Mouse (Mus musculus) CH12.LX (cell line): ENCODE measurements at regions not wholly inside any gene's neighbourhood (a gene's known extent, or its start where the extent isn't known, plus 50 kb on each side); places are given as distances from the start of the nearest gene placed in this dataset.

Experiments
- DNase-seq: peaks from one replicate; pipeline ENCODE4 v3.0.0-alpha.2; 2013; ENCODE audit errors: extremely low read depth
- H3K27ac ChIP-seq: 2 replicates; pipeline ENCODE4 v1.5.1; 2012; ENCODE audit warnings: low read depth, mild to moderate bottlenecking, control low read depth, moderate library complexity; ENCODE audit not compliant: insufficient read depth
- H3K27me3 ChIP-seq: replicated peaks from 2 replicates; pipeline ENCODE3; 2012; ENCODE audit warnings: inconsistent platforms
- H3K36me3 ChIP-seq, 2 experiments: replicated peaks in 1 of 2; 2 replicates each; pipeline versions ENCODE3 to v1.6.1; 2012; ENCODE audit warnings: inconsistent platforms in 1 of 2, low read length in 1 of 2, mild to moderate bottlenecking in 1 of 2, mixed read lengths in 1 of 2, moderate library complexity in 1 of 2; ENCODE audit not compliant: control insufficient read depth in 1 of 2, insufficient read depth in 1 of 2
- H3K4me1 ChIP-seq, 2 experiments: 2 replicates each; pipeline ENCODE4 v1.6.1; 2012; ENCODE audit warnings: inconsistent platforms in 1 of 2, moderate library complexity in 1 of 2; ENCODE audit not compliant: insufficient read depth in 2 of 2, control insufficient read depth in 1 of 2
- H3K4me2 ChIP-seq: 2 replicates; pipeline ENCODE4 v1.6.1; 2012; ENCODE audit warnings: low read depth, mild to moderate bottlenecking, control low read depth; ENCODE audit not compliant: poor library complexity, insufficient read depth, severe bottlenecking
- H3K4me3 ChIP-seq, 3 experiments: fragments of 150-350 bp in 1 of 3; sonication (generic) in 1 of 3; replicated peaks in 1 of 3; 2 replicates each; pipeline versions ENCODE3 to v1.5.1; 2011 to 2012; ENCODE audit warnings: low read depth in 2 of 3, low read length in 2 of 3, mild to moderate bottlenecking in 2 of 3, moderate library complexity in 2 of 3, control low read depth in 1 of 3, improper control_type of control experiment in 1 of 3, inconsistent platforms in 1 of 3, mixed read lengths in 1 of 3; ENCODE audit not compliant: poor library complexity in 1 of 3
- H3K79me2 ChIP-seq: replicated peaks from 2 replicates; pipeline ENCODE4 v1.6.1; 2012; ENCODE audit warnings: mild to moderate bottlenecking, moderate library complexity; ENCODE audit not compliant: control insufficient read depth, poor library complexity, insufficient read depth, severe bottlenecking; ENCODE audit errors: extremely low read depth
- H3K9ac ChIP-seq: 2 replicates; pipeline ENCODE4 v1.6.1; 2012; ENCODE audit warnings: low read depth, mild to moderate bottlenecking, control low read depth, moderate library complexity; ENCODE audit not compliant: insufficient read depth
- H3K9me3 ChIP-seq: replicated peaks from 2 replicates; pipeline ENCODE3; 2012; ENCODE audit warnings: low read length, inconsistent platforms, mixed read lengths
- CHD1 ChIP-seq: IDR thresholded peaks from 2 replicates; pipeline ENCODE4 v1.6.1; 2012; ENCODE audit warnings: low read depth, low read length, improper control_type of control experiment, inconsistent platforms
- CHD2 ChIP-seq: IDR thresholded peaks from 2 replicates; pipeline ENCODE4 v1.6.1; 2011; ENCODE audit warnings: low read length, improper control_type of control experiment
- CTCF ChIP-seq, 2 experiments: IDR thresholded peaks in 1 of 2; conservative IDR thresholded peaks in 1 of 2; 2 replicates each; pipeline ENCODE4 v1.5.1; 2011 to 2012; ENCODE audit warnings: low read depth in 2 of 2, low read length in 2 of 2, improper control_type of control experiment in 1 of 2, inconsistent platforms in 1 of 2, mild to moderate bottlenecking in 1 of 2, moderate library complexity in 1 of 2
- ELF1 ChIP-seq: IDR thresholded peaks from 2 replicates; pipeline ENCODE4 v1.6.1; 2014; ENCODE audit warnings: low read depth, mild to moderate bottlenecking, inconsistent platforms, low read length, improper control_type of control experiment
- EP300 ChIP-seq: IDR thresholded peaks from 2 replicates; pipeline ENCODE4 v1.6.1; 2011; ENCODE audit warnings: low read length, improper control_type of control experiment
- HCFC1 ChIP-seq: IDR thresholded peaks from 2 replicates; pipeline ENCODE4 v1.6.1; 2012; ENCODE audit warnings: low read depth, mild to moderate bottlenecking, inconsistent platforms, low read length, improper control_type of control experiment
- JUND ChIP-seq: conservative IDR thresholded peaks from 2 replicates; pipeline ENCODE4 v1.6.1; 2011; ENCODE audit warnings: low read depth, low read length, improper control_type of control experiment
- KAT2A ChIP-seq: IDR thresholded peaks from 2 replicates; pipeline ENCODE4 v1.6.1; 2012; ENCODE audit warnings: low read length, improper control_type of control experiment, inconsistent platforms; ENCODE audit not compliant: insufficient replicate concordance
- MAFK ChIP-seq: IDR thresholded peaks from 2 replicates; pipeline ENCODE4 v1.6.1; 2011; ENCODE audit warnings: low read length, improper control_type of control experiment; ENCODE audit not compliant: insufficient replicate concordance
- MAX ChIP-seq: IDR thresholded peaks from 2 replicates; pipeline ENCODE4 v1.6.1; 2011; ENCODE audit warnings: low read length, improper control_type of control experiment
- MAZ ChIP-seq: IDR thresholded peaks from 2 replicates; pipeline ENCODE4 v1.6.1; 2012; ENCODE audit warnings: low read depth, mild to moderate bottlenecking, inconsistent platforms, low read length, improper control_type of control experiment, moderate library complexity
- MXI1 ChIP-seq: IDR thresholded peaks from 2 replicates; pipeline ENCODE4 v1.6.1; 2011; ENCODE audit warnings: mild to moderate bottlenecking, low read depth, low read length, improper control_type of control experiment
- NELFE ChIP-seq: IDR thresholded peaks from 2 replicates; pipeline ENCODE4 v1.6.1; 2011; ENCODE audit warnings: low read depth, low read length, improper control_type of control experiment
- PAX5 ChIP-seq: IDR thresholded peaks from 2 replicates; pipeline ENCODE4 v1.6.1; 2012; ENCODE audit warnings: low read length, inconsistent platforms, mixed read lengths
- POLR2A ChIP-seq: IDR thresholded peaks from 2 replicates; pipeline ENCODE4 v1.6.1; 2011; ENCODE audit warnings: low read depth, mild to moderate bottlenecking, improper control_type of control experiment, low read length
- RAD21 ChIP-seq: IDR thresholded peaks from 2 replicates; pipeline ENCODE4 v1.6.1; 2011; ENCODE audit warnings: low read depth, mild to moderate bottlenecking, low read length, improper control_type of control experiment, moderate library complexity
- RCOR1 ChIP-seq: conservative IDR thresholded peaks from 2 replicates; pipeline ENCODE4 v1.6.1; 2012; ENCODE audit warnings: low read depth, mild to moderate bottlenecking, inconsistent platforms, low read length, improper control_type of control experiment
- TCF12 ChIP-seq: IDR thresholded peaks from 2 replicates; pipeline ENCODE4 v1.6.1; 2014; ENCODE audit warnings: low read depth, mild to moderate bottlenecking, inconsistent platforms, low read length, improper control_type of control experiment
- ZC3H11A ChIP-seq: IDR thresholded peaks from 2 replicates; pipeline ENCODE4 v1.6.1; 2012; ENCODE audit warnings: low read depth, mild to moderate bottlenecking, inconsistent platforms, low read length, improper control_type of control experiment
- ZKSCAN1 ChIP-seq: IDR thresholded peaks from 2 replicates; pipeline ENCODE4 v1.6.1; 2012; ENCODE audit warnings: low read depth, inconsistent platforms, low read length, improper control_type of control experiment, borderline replicate concordance
- ZMIZ1 ChIP-seq: IDR thresholded peaks from 2 replicates; pipeline ENCODE4 v1.6.1; 2012; ENCODE audit warnings: low read depth, mild to moderate bottlenecking, inconsistent platforms, low read length, improper control_type of control experiment
- dilution Hi-C: fragments of 300-500 bp; cut with MboI; formaldehyde crosslinking; loops from 2 replicates; pipeline ENCODE4 v1.14.3; 2020; ENCODE audit warnings: low sequenced_read_pairs; ENCODE audit not compliant: extremely low pct_unique_long_range_greater_than_20kb, extremely low pct_ligation_motif_present
- in situ Hi-C: fragments of 300-500 bp; cut with MboI; formaldehyde crosslinking; loops from 3 replicates; pipeline ENCODE4 v1.14.3; 2019; ENCODE audit warnings: low sequenced_read_pairs, low pct_ligation_motif_present, low pct_unique_long_range_greater_than_20kb, mixed read lengths

DNA sequence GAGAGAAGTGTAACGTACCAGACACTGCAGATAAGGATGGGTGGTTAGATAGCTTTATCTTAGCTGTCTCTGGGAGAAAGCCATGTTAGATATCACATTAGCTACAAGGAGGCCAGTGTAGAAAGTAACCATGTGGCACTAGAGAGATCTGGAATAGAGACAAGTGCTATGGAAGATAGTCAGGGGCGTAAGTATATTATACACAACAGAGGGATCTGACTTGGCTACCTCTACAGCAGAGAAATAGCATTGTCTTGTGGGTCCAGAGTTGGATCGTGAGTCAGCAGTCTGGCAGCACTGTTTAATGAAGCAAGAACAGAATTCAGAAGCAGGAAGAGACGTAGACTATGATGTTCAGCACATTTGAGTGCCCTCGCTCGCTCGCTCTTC is 130.4 kb upstream of the Fmo9 start:
- in situ Hi-C loops (no loop called here), dilution Hi-C loops (no loop called here)
- Histone ChIP-seq H3K4me2 (no peak overlapping the region), H3K9me3 (no peaks in the 10 kb centered on the region), H3K9ac (no peak overlapping the region), H3K27me3 (no peaks in the 10 kb centered on the region), H3K27ac (no peak overlapping the region), H3K4me3 (no peak overlapping the region), H3K36me3 (no peaks in the 10 kb centered on the region), H3K4me1 (no peaks in the 10 kb centered on the region), H3K79me2 (no peaks in the 10 kb centered on the region)
- DNase-seq: no peak
- no peak for TF ChIP-seq ZKSCAN1

- Histone ChIP-seq H3K4me1 (no peaks in the 10 kb centered on the region), H3K4me3 (no peak overlapping the region), H3K9me3 (no peaks in the 10 kb centered on the region), H3K27me3 (no peaks in the 10 kb centered on the region), H3K4me2 (no peak overlapping the region), H3K27ac (no peak overlapping the region), H3K36me3 (no peaks in the 10 kb centered on the region), H3K79me2 (no peaks in the 10 kb centered on the region), H3K9ac (no peak overlapping the region)
- dilution Hi-C loops: no loop called here
- no peak for TF ChIP-seq CTCF (conservative IDR thresholded peaks at IDR 0.05 in 1 of 2, IDR thresholded peaks at IDR 0.05 in 1 of 2; ENCODE audit: low read depth in 2 of 2, low read length in 2 of 2)
- DNase-seq: no peak
- in situ Hi-C loops: no loop called here
Measured at GRCm38 (mm10) chr1:166812920-166813439, 131.3 kb upstream of the Fmo9 start.

GRCm38 (mm10) chr1:166817927-166818326 is 136.3 kb upstream of the Fmo9 start:
- in situ Hi-C loops: no loop called here
- dilution Hi-C loops: no loop called here
- Histone ChIP-seq H3K9me3 (peaks cover 2% of the 10 kb centered on the region), H3K36me3 (no peaks in the 10 kb centered on the region), H3K9ac (no peak overlapping the region), H3K4me1 (peaks cover 0 to 15% of the 10 kb centered on the region in 2 experiments; a peak in 2 of 4 replicates), H3K79me2 (no peaks in the 10 kb centered on the region), H3K4me2 (no peak overlapping the region), H3K27ac (no peak overlapping the region), H3K4me3 (no peak overlapping the region), H3K27me3 (no peaks in the 10 kb centered on the region)
- TF ChIP-seq NELFE: no peak
- no peak for TF ChIP-seq CHD2
- TF ChIP-seq PAX5: no peak
- no peak for TF ChIP-seq ZMIZ1
- TF ChIP-seq MAZ: no peak
- no peak for TF ChIP-seq KAT2A
- no peak for TF ChIP-seq RCOR1
- TF ChIP-seq ZC3H11A: no peak
- TF ChIP-seq MXI1: no peak
- no peak for TF ChIP-seq MAX
- TF ChIP-seq ELF1: no peak
- no peak for TF ChIP-seq JUND
- TF ChIP-seq MAFK: no peak
- no peak for TF ChIP-seq HCFC1
- TF ChIP-seq RAD21: no peak
- TF ChIP-seq CTCF (conservative IDR thresholded peaks at IDR 0.05 in 1 of 2, IDR thresholded peaks at IDR 0.05 in 1 of 2; ENCODE audit: low read depth in 2 of 2, low read length in 2 of 2): no peak
- no peak for TF ChIP-seq CHD1
- no peak for TF ChIP-seq POLR2A
- TF ChIP-seq TCF12: no peak
- TF ChIP-seq EP300: no peak
- no peak for DNase-seq
